Mouse (Mus musculus): ENCODE measurements around the gene Ccl22.

Ccl22 gene

DNA sequence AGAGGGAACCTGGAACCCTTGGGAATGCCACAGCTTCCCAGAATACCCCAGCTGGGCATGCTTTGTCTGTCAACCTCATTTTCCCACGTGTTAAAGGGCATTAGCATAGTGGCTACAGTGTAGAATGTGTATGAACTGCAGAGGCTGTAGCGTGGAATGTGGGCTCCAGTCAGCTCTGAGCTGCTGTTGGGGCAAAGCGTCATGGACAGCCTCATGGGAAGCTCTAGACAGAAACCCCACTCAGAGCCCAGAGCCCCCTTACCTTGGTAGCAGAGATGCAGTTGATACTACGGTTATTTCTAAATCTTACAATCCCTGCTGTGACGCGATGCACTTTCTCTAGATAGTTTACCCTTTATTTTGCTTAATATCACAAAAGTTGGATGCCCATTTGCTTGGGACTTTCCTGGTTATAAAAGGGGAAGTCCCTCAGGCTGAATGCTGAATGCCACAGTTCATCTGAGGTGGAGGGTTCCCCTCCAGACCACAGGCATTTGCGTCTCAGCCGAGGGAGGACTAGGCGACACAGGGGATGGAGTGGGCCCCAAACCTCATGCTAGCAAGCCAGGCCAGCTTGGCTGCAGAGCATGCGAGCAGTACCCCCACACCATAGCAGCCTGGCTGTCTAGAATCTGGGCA, 33.6 kb downstream of the Ccl22 start:
- no peak for DNase-seq (ENCODE audit: low spot score)

DNA sequence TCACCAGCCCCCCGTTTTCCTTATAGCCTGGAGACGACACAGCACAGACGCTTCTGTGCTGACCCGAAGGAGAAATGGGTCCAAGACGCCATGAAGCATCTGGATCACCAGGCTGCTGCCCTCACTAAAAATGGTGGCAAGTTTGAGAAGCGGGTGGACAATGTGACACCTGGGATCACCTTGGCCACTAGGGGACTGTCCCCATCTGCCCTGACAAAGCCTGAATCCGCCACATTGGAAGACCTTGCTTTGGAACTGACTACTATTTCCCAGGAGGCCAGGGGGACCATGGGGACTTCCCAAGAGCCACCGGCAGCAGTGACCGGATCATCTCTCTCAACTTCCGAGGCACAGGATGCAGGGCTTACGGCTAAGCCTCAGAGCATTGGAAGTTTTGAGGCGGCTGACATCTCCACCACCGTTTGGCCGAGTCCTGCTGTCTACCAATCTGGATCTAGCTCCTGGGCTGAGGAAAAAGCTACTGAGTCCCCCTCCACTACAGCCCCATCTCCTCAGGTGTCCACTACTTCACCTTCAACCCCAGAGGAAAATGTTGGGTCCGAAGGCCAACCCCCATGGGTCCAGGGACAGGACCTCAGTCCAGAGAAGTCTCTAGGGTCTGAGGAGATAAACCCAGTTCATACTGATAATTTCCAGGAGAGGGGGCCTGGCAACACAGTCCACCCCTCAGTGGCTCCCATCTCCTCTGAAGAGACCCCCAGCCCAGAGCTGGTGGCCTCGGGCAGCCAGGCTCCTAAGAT, 34.3 kb downstream of the Ccl22 start:
- DNase-seq (ENCODE audit: low spot score): no peak

DNA sequence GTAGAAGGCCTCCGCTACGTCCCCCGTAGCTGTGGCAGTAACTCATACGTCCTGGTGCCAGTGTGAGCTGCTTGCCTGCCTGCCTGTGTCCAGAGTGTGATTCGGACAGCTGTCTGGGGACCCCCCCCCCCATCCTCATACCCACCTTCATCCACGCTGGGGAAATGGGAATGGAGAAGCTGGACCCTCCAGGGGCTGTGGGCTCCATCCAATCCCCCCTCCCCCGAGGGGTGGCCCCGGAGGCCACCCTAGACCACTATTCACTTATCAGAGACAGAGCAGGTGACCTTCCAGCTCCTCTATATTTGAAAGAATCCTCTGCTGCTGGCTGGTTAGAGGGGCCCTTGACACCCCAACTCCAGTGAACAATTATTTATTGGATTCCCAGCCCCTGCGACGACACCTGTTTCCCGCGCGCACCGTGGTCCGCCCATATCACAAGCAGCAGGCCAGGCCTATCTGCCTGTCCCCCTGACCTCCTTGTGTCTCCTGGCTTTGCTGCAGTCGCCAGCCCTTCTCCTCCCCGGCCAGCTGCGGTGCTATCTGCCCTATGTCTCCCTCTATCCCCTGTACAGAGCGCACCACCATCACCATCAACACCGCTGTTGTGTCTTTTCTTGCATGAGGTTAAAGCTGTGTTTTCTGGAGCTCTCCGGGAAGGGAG, 35.2 kb downstream of the Ccl22 start:
- DNase-seq (ENCODE audit: low spot score): no peak

DNA sequence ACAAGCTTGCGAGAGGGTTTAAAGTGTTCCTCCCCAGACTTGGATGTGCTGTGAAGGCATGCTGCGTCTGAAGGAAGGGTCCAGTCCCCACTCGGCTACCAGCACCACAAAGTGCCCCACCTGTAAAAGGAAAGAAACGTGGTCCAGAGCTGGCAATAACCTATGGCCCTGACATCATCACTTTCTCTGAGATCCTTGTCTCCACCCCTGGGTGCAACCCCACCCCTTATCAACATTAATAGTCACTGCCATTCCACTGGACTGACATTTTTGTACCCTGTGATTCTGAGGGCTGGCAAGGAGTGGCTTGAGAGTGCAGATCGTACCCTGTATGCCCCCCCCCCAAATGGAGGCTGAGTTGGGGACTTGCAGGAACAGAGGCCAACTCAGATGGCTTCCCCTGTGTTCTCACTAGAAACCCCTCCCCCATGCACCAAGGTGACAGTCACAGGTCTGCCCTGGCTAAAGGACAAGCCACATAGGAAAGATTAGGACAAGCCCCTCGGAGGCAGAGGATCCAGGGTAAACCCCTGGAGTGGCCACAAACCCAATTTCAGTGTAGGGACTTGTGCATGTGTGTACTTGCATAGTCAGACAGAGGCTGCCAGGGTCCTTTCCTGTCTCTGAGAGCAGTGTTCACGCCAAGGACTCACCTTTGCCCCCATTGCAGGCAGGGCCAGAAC, 35.9 kb downstream of the Ccl22 start:
- no peak for DNase-seq (ENCODE audit: low spot score)

GRCm38 (mm10) chr8:94781838-94782235, 36.4 kb downstream of the Ccl22 start:
- DNase-seq (ENCODE audit: low spot score): no peak

- DNase-seq (ENCODE audit: low spot score): no peak
Observed at GRCm38 (mm10) chr8:94783890-94784289, 38.5 kb downstream of the Ccl22 start.

GRCm38 (mm10) chr8:94785247-94785985, 40.0 kb downstream of the Ccl22 start:
- DNase-seq (ENCODE audit: low spot score): no peak

- no peak for DNase-seq (ENCODE audit: low spot score)
Observed at GRCm38 (mm10) chr8:94785995-94786595, 40.7 kb downstream of the Ccl22 start.

GRCm38 (mm10) chr8:94787524-94788501, 42.4 kb downstream of the Ccl22 start:
- no peak for DNase-seq (ENCODE audit: low spot score)

- no peak for DNase-seq (ENCODE audit: low spot score)
Observed at GRCm38 (mm10) chr8:94789256-94789955, 44.0 kb downstream of the Ccl22 start.

GRCm38 (mm10) chr8:94794368-94794767, 49.0 kb downstream of the Ccl22 start:
- DNase-seq (ENCODE audit: low spot score): no peak

- no peak for DNase-seq (ENCODE audit: low spot score)
Observed at GRCm38 (mm10) chr8:94794782-94795181, 49.4 kb downstream of the Ccl22 start.

GRCm38 (mm10) chr8:94800278-94800968, 55.0 kb downstream of the Ccl22 start:
- DNase-seq (ENCODE audit: low spot score): no peak

Data from ovary, postnatal 14 days (tissue).